Comparison of ENCODE assay signal across 8 mouse cellular contexts in the genomic region with DNA sequence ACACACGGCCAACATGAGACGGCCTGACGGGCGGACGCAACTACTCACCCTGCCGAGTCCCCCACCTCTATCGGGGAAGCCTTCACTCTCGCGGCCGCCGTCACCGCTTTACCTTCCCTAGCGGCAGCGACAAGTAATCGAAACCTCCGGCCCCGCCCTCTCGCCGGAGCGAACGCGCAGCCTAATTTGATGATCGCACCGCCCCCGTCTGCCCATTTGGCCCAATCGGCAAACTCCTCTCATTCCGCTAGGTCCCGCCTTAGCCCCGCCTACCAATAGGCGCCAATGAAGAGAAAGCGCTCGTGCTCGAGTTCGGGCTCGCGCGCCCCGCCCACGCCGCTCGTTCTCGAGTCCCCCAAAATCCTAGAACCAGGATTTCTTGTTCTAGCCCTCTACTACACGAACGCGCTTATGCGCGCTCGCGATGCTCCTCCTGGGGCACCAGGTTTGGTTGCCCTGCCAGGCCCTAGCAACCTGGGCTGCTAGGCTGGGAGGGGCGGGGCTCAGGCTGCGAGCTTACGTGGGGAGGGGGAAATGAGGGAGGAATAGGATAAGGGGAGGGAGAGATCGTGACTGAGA. TPM values are rescaled to one million over a fixed set of nuclear protein-coding genes. Genes with fewer than 3 reads are reported as not detected.
DNase-seq lines count a peak whose midpoint lies in the region; ATAC-seq and TF ChIP-seq lines count a peak whose summit lies in the region.

Gene Cdkl5, minus strand, starts transcription at position 162 of the 579 bp plus-strand sequence.

- H3ac ChIP-seq in myocyte (ENCODE audit: control insufficient read depth, insufficient read length): peak within 1 kb of the TSS; percentile 12

- H3K4me2 ChIP-seq in heart, embryonic 11.5 days: peak within 1 kb of the TSS; percentile 61
- peak within 1 kb of the TSS; percentile 60 for H3K4me2 ChIP-seq in kidney, embryonic 16.5 days (replicated peaks; ENCODE audit: low read depth, low read length)
- peak within 1 kb of the TSS; percentile 67 for H3K4me2 ChIP-seq in myocyte (ENCODE audit: low read depth)

- H3K27ac ChIP-seq in heart, embryonic 11.5 days (ENCODE audit: low read depth, low read length): peak within 1 kb of the TSS; percentile 57
- H3K27ac ChIP-seq in kidney, embryonic 16.5 days (ENCODE audit: low read length): peak within 1 kb of the TSS; percentile 44
- H3K27ac ChIP-seq in liver, adult 2 months (replicated peaks; ENCODE audit: insufficient read depth, low read depth, low read length): peak within 1 kb of the TSS; percentile 58

- H3K27me3 ChIP-seq in heart, embryonic 11.5 days (ENCODE audit: control insufficient read depth, insufficient read depth, low read length): no peaks in the 10 kb centered on the region; the same call in 1 of the 2 replicates
- peaks cover 14% of the 10 kb centered on the region; the same call in 1 of the 2 replicates for H3K27me3 ChIP-seq in kidney, embryonic 16.5 days (ENCODE audit: insufficient read depth, low read length)
- H3K27me3 ChIP-seq in liver, adult 2 months (ENCODE audit: control insufficient read depth, insufficient read depth, low read length): no peaks in the 10 kb centered on the region
- H3K27me3 ChIP-seq in myocyte (ENCODE audit: control insufficient read depth, insufficient read depth, insufficient read length): no peaks in the 10 kb centered on the region
- no peaks in the 10 kb centered on the region for H3K27me3 ChIP-seq in splenic B cell, adult 2 months (ENCODE audit: control insufficient read depth, insufficient read depth, low read length, poor library complexity, severe bottlenecking)

- H3K36me3 ChIP-seq in heart, embryonic 11.5 days (ENCODE audit: control insufficient read depth, insufficient read depth, low read length): no peaks in the 10 kb centered on the region
- no peaks in the 10 kb centered on the region for H3K36me3 ChIP-seq in kidney, embryonic 16.5 days (ENCODE audit: insufficient read depth, low read length)
- no peaks in the 10 kb centered on the region for H3K36me3 ChIP-seq in liver, adult 2 months (ENCODE audit: control insufficient read depth, insufficient read depth, low read length)
- no peaks in the 10 kb centered on the region for H3K36me3 ChIP-seq in myocyte (ENCODE audit: control insufficient read depth, insufficient read depth)
- H3K36me3 ChIP-seq in splenic B cell, adult 2 months (ENCODE audit: control insufficient read depth, insufficient read depth, low read length, poor library complexity, severe bottlenecking): no peaks in the 10 kb centered on the region

- H3K4me3 ChIP-seq in heart, embryonic 11.5 days (ENCODE audit: low read depth, low read length): peak within 1 kb of the TSS; percentile 62
- H3K4me3 ChIP-seq in kidney, embryonic 16.5 days (ENCODE audit: low read length): peak within 1 kb of the TSS; percentile 65
- peak within 1 kb of the TSS; percentile 75 for H3K4me3 ChIP-seq in liver, adult 2 months (ENCODE audit: insufficient read depth, low read depth, low read length)
- peak within 1 kb of the TSS; percentile 41 for H3K4me3 ChIP-seq in myocyte

- no peaks in the 10 kb centered on the region for H3K9me3 ChIP-seq in heart, embryonic 11.5 days (replicated peaks; ENCODE audit: control insufficient read depth, low read length)
- no peaks in the 10 kb centered on the region for H3K9me3 ChIP-seq in kidney, embryonic 16.5 days (ENCODE audit: low read length)

- TF ChIP-seq POLR2A in liver, adult 2 months (IDR thresholded peaks at IDR 0.05; ENCODE audit: extremely low read depth, insufficient read depth, low read length): peak; percentile 80
- TF ChIP-seq POLR2A in myocyte (IDR thresholded peaks at IDR 0.05; ENCODE audit: insufficient read length, low read depth): peak; percentile 66

- peak within 1 kb of the TSS; percentile 78 for H3K9ac ChIP-seq in heart, embryonic 11.5 days (ENCODE audit: low read depth, low read length)
- H3K9ac ChIP-seq in kidney, embryonic 16.5 days (replicated peaks; ENCODE audit: low read length): peak within 1 kb of the TSS; percentile 71
- peak within 1 kb of the TSS; percentile 58 for H3K9ac ChIP-seq in liver, adult 2 months (ENCODE audit: low read depth, low read length)

- WGBS in heart, embryonic 11.5 days (ENCODE audit: insufficient replicate concordance): 9% methylated on average over 49 of the region's 53 CpGs
- WGBS in kidney, embryonic 16.5 days: 25% methylated on average over 53 of the region's 53 CpGs
- under 1% methylated on average over 52 of the region's 53 CpGs for WGBS in liver, adult 2 months

- DNase-seq in B cell, adult 2 months: peak; percentile 93 to 95
- DNase-seq in brain, adult 2 months (ENCODE audit: low read depth, low spot score): peak; percentile 98
- peak; percentile 83 for DNase-seq in liver, adult 2 months (ENCODE audit: extremely low read depth, low read depth, low spot score)
- peak; percentile 96 for DNase-seq in splenic B cell, adult 2 months (ENCODE audit: low read depth, low spot score)

- no peaks in the 10 kb centered on the region; the same call in 1 of the 2 replicates for H3K79me2 ChIP-seq in liver, adult 2 months (ENCODE audit: control insufficient read depth, insufficient read depth, low read length)
- H3K79me2 ChIP-seq in myocyte (ENCODE audit: control insufficient read depth, insufficient read depth): no peaks in the 10 kb centered on the region

- H3K4me1 ChIP-seq in heart, embryonic 11.5 days (ENCODE audit: control insufficient read depth, insufficient read depth, low read length): no peaks in the 10 kb centered on the region
- H3K4me1 ChIP-seq in kidney, embryonic 16.5 days (ENCODE audit: insufficient read depth, low read length): 0 out of 2 replicates have a peak, but pooled peaks cover 2% of the 10 kb centered on the region
- no peaks in the 10 kb centered on the region for H3K4me1 ChIP-seq in liver, adult 2 months (ENCODE audit: control insufficient read depth, insufficient read depth, low read length)

- TF ChIP-seq CTCF in liver, adult 2 months (IDR thresholded peaks at IDR 0.05; ENCODE audit: low read depth, low read length): peak; percentile 38

- peak; percentile 100 for ATAC-seq in erythroblast, adult 5-6 weeks (replicated peaks; ENCODE audit: low FRiP score, poor library complexity, severe bottlenecking)
- peak; percentile 95 for ATAC-seq in heart, embryonic 11.5 days (replicated peaks; ENCODE audit: insufficient number of reproducible peaks, low FRiP score, low TSS enrichment)
- peak; percentile 96 for ATAC-seq in kidney, embryonic 16.5 days (ENCODE audit: low FRiP score, low TSS enrichment)

TF ChIP-seq in myocyte, 11 proteins besides CTCF, POLR2A, EP300 and RAD21:
- TF ChIP-seq MYOD1 (IDR thresholded peaks at IDR 0.05; ENCODE audit: control insufficient read depth in 1 of 3, insufficient read length in 2 of 3, low read depth in 2 of 3): no peak
- TF ChIP-seq POLR2AphosphoS2 (IDR thresholded peaks at IDR 0.05; ENCODE audit: insufficient read length, low read depth): peak; percentile 35

RNA-seq across cellular contexts. Expression of gene Cdkl5, which starts in this region (rescaled TPM):
- total RNA-seq in erythroblast, adult 5-6 weeks (2015; ENCODE audit: low replicate concordance): 0.19 TPM in 1 of 2 replicates, not detected in the other
- total RNA-seq in erythroblast, adult 5-6 weeks (2017; ENCODE audit: low replicate concordance): 0.26 TPM in 1 of 2 replicates, not detected in the other
- 1.8 and 3.4 TPM in 2 replicates for polyA plus RNA-seq in heart, embryonic 11.5 days (2014; fragmentation: Nextera tagmentation; extraction: Ambion mirVana)
- polyA plus RNA-seq in kidney, embryonic 16.5 days (2015; fragmentation: Nextera tagmentation; extraction: Ambion mirVana): 1.9 and 2.5 TPM in 2 replicates
- total RNA-seq in liver, adult 2 months (2014; rRNA removed): 2.9 and 3.2 TPM in 2 replicates
- polyA plus RNA-seq in liver, adult 2 months (2012; rRNA removed): 0.60 and 0.73 TPM in 2 replicates
- polyA plus RNA-seq in myocyte (2012; fragmentation: generic; extraction: Trizol): 0.43 TPM

Comparison
In these comparisons a context has a peak if more than half of its experiments do, and no peak if none do; other contexts are left out.
1. Peak in every context shown above with its lines: DNase-seq, ATAC-seq, H3K4me3 ChIP-seq and H3K27ac ChIP-seq.
2. Peak in ATAC-seq in erythroblast, adult 5-6 weeks; RNA of the gene not detected or under 1 TPM.